Mouse (Mus musculus) frontal cortex, postnatal 25 days (tissue): ENCODE results near the gene Efcab14.

ENCODE experiments used
- DNase-seq, 2 experiments: peaks; one replicate each; pipeline ENCODE4 v3.0.0; 2022; ENCODE audit warnings: low spot score in 2 of 2

Efcab14 gene

DNA sequence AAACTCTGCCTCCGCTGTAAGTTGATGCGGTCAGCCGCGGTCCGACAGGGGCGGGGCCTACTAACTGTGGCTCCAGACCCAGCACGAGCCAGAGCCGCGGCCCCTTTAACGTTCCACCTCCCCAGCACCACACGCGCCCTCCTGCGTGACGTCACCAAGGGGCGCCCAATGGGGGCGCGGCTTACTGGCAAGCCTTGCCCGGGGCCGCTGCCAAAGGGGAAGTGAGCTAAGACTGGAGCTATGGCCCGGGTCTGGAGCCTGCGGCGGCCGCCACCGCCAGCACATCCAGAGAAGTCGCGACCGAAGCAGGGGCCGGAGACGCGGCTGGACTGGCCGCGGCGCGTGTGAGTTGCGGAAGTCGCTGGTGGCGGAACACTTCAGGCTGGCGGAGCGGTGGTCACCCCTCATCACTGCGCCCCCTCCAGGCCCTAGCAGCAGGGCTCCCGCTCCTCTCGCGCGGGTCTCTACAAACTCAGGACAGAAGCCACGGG, at the start of gene Efcab14:
Gene Efcab14, plus strand, starts transcription at position 194 of the 491 bp plus-strand sequence.
- DNase-seq = peak; percentile 91 to 96

DNA sequence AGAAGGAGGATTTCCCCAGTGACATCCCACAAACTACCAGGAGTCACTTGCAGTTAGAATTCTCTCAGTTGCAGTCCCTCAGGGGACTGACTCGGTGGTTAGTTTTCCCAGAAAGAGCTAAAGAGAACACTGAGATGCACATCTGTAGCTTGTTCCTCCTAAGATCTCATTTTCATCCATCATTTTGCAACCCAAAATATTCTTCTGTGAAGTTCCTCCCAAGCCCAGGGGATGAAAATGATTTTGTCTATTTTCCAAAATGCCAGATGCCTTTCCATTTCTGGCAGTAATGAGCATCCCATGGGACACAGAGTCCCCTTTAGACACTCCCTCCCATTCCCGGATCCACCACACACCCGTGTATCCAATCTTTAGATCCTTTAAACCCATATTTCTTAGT, 36.1 kb upstream of the Efcab14 start:
- DNase-seq = no peak

DNA sequence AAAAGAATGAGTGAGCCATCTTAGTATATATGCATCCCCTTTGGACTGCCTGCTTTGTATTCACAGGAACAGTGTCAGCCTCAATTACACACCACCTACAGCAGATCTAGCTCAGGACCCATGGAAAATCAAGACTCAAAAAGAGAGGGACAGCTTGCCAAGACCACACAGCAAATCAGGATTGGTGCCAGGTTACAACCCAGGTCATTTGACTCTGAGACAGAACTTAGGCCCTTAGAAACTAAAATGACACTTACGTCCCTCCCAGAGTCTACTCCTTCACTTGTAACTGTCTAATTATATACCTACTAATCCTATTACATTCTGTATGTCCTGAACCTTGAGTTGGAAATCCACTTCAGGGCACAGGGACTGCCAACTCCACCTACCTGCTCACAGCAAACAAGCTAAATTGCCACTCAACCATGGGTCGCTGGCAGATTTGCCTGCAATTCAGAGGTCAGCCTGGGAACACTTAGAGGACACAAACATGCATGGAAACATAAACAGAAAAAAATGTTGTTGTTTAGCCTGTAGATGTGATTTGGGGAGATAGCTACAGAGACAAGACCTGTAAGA, 33.5 kb upstream of the Efcab14 start:
- no peak for DNase-seq

DNA sequence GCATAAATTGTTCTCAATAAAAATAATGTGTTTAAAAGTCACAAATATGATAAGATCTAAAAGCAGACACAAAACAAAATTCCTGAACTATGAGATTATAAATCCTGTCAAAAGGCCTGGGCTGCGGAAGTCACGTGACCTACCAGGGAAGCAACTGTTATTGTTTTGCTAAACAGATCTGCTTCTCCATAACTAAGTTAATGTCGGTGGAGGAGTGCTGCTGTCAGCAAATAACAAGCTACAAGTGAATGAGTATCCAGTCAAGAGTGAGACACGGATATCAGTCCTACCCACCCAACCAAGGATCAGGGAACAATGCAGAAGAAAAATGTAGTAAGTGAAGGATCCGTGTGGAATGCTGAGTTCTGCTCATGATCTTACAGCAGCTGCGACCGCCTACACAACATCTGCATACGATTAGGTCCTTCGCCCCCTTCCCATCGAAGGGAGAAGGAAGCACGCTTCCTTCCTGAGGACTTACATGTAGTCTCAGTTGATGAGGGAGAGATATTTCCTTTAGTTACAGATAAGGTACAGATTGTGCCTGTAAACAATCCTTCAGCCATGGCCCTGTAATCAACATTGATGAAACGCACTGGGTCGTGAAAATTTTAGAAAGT, 28.5 kb upstream of the Efcab14 start:
- DNase-seq = no peak

DNA sequence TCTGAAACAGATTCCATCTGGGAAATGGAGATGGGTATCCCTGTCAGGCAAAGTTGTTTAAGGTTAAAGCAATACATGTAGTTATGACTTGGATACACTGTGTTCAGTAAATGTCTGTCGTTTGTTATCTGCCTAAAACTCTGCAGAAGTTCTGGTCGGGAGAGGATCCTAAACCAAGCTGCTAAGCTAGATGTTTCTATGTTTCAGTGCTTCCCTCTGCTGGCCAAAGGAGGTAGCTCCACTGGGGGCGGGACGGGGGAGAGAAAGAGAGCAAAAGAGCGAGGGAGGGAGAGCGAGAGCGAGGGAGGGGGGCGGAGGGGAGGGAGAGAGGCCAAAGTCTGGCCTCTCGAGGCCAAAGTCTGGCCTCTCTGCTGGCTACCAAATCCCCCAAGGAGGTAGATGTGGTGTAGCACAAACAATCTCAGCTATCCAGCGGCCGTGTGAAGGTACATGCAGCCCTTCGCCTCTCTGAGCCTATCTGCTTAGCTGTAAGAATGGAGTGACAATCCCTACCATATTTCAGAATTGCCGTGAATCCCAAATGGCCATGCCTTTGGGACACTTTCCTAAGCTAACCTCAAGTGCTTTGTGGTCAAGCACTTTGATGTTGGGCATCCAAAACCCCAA, 27.6 kb upstream of the Efcab14 start:
- DNase-seq = peak; percentile 70 to 79

DNA sequence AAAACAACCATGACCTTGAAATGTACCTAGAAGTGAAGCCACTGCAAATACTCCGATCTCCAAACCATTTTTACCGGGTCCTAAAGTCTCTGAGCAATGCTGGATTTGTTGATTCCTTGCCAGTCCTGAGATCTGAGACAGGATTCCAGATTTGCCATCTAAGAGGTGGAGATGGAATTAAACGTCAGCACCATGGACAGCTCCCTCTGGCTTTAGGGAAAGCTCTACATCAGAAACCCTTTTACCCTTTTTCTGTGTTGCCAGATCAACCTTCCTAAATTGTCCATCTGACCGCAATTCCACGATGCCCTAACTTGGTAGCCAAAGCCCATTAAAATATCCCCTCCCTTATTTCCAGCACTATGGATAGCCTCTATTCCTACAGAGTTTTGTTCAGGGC, 8.8 kb upstream of the Efcab14 start:
- DNase-seq = no peak

DNA sequence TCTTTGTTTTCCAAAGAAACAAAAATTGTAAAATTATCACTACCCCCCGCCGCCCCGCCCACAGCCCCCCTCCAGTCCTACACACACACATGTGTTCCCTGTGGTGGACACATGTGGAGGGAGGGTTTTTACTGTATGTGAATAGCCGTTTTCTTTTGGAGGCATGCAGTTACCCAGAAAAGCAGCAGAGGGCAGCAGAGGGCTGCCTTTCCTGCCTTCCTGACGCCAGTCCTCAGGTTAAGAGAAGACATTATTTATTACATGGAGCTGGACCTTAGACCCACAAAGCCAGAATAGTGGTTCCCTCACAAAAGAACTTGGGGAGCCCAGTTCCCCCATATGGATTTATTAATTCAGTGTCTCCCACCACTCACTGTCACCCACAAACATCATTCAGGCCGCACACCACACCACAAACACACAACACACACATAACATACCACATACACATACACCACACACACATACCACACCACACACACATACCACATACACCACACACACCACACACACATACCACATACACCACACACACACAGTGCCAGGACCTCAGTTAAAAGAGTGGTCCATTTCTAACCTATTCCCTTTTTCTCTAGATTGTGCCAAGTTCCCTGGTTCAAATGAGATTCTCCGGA, 5.8 kb upstream of the Efcab14 start:
- DNase-seq = peak; percentile 70 to 73

DNA sequence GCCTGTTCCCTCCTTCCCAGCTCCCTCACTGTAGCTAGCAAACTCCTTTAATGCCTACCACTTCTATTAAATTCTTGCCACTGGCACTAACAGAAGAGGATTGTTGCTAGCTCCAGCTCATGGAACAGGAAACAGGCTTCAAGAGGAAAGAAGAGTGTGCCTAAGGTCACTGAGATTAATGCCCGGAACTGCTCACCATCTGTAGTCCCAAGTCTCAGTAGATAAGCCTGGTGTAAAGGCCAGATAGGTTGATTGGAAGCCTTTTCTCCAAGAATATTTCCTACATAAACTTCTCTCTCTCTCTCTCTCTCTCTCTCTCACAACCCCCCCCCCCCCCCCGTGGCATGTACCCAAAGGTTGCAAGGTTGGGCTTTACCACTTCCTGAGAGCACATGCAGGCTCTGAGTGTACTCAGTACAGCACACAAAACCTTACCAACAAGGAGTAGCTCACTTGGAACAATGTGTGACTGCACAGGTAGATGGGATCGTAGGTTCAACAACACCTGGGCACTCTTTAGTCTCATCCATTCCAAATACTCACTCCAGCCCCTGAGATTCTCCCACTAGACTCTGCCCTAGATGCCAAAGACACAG, 5.2 kb upstream of the Efcab14 start:
- no peak for DNase-seq

DNA sequence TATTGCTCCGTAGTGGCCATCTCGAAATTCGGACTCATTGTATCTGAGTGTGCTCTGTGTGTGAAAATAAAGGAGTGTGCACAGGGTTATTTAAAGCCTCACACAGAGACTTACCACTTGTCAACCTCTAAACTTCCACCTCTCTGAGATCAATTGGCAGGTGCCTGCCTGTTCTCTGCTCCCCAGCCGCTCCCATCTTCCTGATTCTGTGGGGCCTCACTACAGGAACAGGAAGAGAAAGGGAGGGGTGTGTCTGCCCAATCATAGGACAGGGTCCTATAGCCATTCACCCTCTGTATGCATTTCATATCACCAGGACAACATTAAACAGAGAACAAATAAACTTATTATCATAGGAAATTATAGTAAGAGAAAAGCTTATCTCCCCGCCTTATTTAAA, 3.8 kb upstream of the Efcab14 start:
- no peak for DNase-seq

DNA sequence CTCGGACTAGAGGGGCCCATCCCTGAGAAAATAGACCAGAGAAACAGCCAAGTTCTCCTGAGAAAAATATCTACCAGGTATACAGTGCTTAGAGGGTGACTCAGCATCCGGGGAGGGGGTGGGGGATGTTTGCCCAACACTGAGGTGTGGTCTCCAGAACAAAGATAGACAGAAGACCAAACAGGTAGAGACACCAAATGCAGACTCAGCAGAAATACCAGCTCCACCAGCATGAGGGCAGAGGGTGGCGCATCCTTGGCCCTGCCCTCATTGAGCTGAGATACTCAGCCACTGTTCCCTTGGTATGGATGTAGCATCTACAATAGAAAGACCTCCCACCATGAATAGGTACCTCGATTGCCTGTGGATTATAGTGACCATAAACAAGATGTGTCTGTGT, 2.7 kb upstream of the Efcab14 start:
- no peak for DNase-seq

DNA sequence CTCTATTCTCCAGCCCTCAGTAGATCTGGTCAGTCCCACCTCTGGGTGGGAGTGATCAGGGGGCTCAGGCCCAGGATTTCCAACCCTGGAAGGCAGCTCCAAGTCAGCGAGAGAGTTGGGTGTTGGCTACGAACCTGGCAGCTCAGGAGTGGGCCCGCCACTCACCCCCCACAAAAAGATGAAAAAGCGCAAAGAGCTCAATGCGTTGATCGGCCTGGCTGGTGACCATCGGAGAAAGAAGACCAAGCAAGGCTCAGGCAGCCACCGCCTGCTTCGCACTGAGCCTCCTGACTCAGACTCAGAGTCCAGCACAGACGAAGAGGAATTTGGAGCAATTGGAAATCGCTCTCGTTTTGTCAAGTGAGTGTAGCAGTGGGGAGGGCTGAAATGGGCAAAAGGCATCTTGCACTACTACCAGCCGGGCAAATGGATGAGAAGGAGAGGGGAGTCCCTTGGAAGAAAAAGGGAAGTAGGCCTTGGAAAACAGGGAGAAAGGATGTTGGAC, 989 bp downstream of the Efcab14 start:
- no peak for DNase-seq

DNA sequence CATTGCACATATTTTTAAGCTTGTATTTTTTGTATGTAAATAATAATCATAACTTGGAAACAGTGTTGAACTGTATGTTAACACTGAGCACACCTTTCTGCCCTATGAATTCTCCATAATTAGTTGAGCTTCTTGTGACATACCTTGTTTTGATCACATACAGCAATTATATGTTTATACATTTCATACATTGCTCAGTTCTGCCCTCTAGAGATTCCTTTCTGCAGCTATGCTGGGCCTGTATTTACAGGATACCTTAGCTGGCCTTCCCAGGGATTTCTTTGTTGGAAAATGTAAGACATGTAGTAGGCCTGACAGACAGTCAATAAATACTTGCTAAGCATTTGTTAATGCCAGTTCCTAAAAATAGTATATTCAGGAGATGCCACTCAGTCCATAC, 5.1 kb downstream of the Efcab14 start:
- DNase-seq = no peak

DNA sequence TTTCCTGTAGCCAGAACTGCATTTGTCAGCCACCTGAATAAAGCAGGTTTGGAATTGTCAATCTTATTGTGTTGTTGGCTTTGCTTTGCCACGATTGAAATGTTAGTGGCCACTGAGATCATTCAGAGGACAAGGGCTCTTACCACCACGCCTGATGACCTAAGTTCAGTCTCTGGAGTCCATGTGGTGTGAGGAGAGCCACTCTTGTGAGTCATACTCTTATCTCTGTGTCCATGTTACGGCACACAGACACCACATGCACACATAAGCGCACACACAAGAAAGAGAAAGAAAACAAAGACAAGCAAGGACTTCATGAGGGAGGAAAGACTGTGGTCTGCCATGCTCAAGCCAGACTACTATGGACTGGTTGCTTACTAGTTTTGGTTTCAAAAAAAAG, 5.6 kb downstream of the Efcab14 start:
- DNase-seq = no peak

DNA sequence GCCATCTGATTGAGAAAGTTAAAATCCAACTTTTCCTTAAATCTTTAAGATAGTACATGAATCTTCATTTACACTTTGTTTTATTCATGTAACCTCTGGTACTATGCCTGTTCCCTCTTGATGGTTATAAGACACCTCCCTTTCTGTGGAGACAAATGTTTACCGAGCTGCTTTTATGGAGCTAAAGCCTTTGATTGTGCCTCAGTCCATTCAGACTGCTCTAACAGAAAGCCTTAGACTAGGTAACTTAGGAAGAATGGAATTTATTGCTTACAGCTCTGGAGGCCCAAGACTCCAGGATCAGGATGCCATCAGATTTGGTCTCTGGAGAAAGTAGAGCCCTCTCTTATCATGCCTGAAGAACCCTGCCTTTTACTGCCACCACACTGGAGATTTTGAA, 10.6 kb downstream of the Efcab14 start:
- no peak for DNase-seq

DNA sequence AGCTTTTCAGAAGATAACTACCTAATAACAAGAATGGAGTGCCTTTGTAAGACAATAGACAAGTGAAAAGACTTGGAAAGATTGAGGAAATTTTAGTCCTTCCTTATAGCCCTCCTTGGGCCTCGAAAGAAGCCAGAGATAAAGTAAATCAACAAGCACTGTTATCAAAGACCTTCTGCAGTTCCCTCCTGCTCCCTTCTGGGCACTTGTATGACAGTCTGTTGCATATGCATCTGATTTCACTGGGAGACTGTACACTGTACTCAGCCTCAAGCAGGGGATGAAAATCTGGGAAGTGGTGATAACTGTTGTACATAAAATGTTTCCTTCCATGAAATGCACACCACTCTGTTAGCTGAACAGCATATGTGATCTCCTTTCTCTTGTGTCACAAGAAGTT, 11.8 kb downstream of the Efcab14 start:
- no peak for DNase-seq

DNA sequence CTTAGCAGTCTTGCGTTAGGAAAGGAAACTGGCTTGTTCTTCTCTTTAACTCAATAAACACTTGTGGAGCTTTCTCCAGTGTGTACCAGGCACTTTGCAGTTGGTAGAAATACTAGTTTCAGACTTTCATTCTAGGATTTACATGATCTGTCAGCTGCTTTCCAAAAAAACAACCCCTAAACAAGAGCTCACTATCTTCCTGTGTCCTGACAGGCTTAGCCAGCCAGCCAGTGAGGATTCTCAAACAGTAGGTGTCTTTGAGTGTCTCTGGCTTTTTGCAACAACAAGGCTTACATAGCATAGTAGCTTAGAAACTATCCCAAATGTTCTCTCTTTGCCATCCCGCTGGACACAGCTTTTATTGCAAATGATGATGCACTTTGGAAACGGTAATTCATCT, 16.6 kb downstream of the Efcab14 start:
- DNase-seq = no peak

DNA sequence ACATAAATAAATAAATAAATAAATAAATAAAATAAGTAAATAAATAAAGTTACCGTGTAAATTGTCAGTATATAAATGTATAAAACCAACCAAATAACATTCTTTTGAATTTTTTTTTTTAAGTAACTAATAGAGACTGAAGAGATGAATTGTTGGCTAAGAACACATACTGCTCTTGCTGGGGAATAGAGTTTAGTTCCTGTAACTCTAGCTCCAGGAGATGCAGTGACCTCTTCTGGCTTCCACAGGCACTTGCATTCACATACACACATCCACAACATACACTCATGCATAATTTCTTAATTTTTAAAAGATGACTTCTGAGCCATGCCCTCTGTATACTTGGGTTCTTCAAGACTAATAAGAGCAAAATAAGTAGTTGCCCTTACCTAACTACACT, 17.3 kb downstream of the Efcab14 start:
- no peak for DNase-seq

DNA sequence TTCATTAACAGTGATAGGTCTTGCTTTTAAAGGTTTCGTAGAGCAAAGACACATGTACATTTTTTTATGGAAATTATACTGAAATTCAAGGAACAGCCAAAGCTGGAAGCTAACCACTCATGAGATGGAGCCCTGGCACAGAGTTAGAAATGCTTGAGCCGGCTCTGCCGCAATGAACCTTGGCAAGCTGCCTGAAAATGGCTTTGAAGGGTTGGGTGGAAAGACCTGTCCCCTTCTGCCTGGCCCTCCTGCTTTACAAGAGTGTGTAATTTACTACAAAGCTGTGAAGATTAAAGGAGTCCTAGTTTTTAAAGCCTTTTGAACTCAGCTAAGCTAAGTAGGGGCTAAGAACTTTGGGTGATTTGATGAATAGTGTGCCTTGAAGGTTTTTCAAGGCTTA, 23.7 kb downstream of the Efcab14 start:
- no peak for DNase-seq

DNA sequence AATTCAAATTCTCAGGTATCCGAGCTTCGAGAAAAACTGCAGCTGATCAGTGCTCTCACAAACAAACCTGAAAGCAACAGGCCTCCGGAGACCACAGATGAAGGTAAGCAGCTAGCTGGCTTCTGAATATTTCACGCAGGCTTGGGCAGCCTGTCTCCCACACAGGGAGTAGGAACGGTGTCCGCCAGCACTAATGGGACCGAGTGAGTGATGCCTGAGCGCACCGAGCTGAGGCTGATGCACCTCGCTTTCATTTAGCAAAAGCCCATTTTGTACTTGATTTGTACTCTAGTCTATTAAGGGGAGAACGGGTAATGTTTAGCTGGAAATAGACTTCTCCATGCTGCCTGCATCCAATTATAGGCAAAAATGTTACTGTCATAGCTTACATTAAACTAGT, 27.0 kb downstream of the Efcab14 start:
- no peak for DNase-seq

DNA sequence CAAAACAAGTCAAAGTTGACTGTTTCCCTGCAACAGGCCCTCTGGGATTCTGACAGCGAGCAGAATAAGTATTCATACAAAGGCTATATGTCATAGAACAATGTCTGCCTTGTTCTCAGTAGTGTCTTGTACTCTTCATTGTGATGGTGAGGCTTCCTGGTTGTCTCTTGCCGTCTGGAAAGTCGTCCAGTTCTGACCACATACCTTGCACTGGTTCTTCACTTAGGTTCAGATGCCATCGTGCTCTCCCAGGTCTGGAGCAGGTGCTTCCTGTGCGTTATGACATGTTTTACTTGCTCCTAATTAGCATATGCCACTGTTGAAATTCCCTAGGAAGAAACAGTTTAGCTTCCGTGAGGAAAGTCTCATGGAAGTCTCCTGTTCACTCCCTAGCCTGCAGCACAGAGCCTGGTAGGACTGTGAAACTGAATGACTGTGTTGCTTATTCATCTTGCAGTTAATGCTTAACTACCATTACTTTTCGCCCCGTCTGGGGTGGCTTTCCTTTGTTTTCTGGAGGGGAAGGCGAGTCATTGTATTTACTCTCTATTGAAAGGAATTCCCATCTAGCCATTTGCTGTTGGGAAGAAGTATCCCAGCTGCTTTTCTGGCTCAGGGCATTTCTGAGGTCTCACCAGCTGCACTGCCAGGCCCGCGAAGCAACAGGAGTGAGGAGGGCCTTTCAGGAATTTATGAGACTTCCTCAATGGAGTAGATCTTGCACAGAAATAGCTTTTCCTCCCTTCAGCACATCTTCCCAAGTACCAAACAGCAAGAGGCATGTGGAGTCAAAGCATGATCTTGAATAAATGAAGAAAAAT, 30.3 kb downstream of the Efcab14 start:
- DNase-seq = no peak

DNA sequence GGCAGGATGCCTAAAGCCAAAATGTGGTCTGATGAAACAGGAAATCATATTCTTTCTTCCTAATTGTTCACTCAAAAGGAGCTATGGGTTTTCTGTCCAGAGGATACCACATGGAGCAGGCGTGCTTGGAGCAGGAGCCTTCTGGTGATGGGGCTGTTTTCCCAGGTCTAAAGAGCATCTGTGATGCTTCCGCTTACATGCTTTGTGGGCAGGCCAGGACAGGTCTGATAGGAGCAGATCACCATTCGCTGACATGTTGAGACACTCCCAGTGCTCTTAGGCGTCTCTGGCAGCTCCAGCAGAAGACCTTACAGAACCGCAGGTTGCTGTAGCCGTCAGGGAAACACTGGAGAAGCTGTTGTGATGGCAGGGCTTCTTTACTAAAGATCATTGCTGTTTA, 37.5 kb downstream of the Efcab14 start:
- DNase-seq = no peak

DNA sequence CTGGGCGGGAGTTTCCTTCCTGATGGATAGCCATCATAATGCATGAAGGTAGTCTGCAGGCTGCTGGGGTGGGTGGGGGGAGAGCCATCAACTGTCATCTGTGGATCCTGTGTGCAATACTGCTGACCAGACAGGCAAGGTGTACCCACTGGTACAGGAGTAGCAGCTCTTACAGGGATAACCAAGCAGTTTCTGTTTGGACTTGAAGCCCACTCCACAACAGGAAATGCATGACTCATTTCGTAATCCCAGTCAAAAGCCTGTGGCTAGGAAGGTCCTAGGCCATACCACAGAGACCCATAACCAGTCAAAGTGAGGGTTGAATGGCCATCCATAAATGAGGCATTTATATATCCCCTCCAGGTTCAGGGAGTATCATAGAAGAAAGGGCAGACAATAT, 40.1 kb downstream of the Efcab14 start:
- no peak for DNase-seq
